Mouse (Mus musculus) heart, postnatal 25 days (tissue): Measurements from ENCODE around the gene Nfatc4. TPM values are rescaled to one million over a fixed set of nuclear protein-coding genes. Genes with fewer than 3 reads are reported as not detected.

Experiments
- DNase-seq: peaks from one replicate; pipeline ENCODE4 v3.0.0; 2022; ENCODE audit warnings: low spot score
- intact Hi-C: fragments of 180-260 bp; cut with DNase I; formaldehyde crosslinking; loops from one replicate; pipeline ENCODE4 v1.15.1; 2025
- total RNA-seq, 2 experiments: library from RNA; stranded (reverse); gene quantifications; 2 replicates each; pipeline ENCODE4 v1.2.3; 2021

Nfatc4 gene
- total RNA-seq = 1 to 10 TPM; 3.9 to 5.5 TPM

DNA sequence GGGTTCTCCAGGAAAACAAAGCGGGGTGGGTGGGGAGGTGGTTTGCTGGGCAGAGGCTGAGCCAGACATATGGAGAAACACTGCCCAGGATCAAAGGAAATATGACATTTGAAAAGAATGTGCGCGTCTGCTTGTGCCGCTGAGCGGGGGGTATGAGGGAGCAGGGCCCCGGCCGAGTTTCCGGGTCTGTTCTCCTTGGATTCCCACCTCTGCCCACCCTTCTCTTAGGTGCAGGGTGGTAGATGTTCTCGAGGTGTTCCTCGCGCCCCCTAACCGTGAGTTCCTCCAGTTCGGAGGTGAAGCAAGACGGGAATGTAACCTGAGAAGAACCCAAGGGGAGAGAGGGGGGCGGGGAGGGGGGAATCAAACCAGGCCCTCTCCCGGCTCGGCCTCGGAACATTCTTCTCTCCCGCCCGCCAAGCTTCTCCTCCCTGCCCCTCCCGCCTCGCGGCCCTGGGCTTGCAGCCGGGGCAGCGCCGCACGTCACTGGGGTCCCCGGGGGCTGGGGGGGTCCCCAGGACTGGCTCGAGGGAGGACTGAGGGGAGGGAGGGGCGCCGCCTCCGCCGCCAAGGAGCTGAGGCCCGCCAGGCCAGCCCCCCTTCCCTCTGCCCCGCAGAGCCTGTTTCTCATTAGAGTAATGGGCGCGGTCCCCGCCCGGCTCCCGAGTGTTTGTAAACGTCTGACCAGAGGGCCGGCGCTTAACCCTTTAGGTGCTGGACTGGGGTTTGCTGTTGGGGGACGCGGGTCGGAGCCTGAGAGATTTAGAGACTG is at the start of gene Nfatc4:
TSS of gene Nfatc4 (plus strand) at position 154 of the 772 bp plus-strand sequence.
- peak; percentile 87 for DNase-seq
- intact Hi-C loops = loop anchor here (1.0 to 2.0 kb wide), 2 partner anchors 41 to 100 kb away; no protein-coding TSS in a partner anchor

DNA sequence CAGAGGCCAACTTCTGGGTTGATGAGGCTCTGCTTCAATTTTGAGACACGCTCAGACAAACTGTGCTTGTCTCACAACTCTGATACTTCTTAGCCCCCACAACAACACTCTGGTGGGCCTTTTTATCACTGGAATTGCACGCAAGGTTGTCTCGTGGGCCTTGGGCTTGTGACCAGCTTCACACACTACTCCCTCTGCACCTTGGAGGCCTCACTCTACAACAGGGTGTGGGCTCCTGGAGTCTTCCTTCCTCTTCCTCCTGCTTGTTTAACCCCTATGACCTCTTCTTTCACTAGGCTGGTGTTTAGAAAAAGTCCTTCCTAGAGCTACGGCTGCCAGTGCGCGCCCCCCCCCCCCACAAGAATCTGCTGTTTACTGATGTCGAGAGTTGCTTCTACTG is 46.2 kb upstream of the Nfatc4 start:
- DNase-seq = no peak
- intact Hi-C loops = loop anchor here (5.0 kb wide), 1 partner anchor 141 kb away; no protein-coding TSS in a partner anchor

DNA sequence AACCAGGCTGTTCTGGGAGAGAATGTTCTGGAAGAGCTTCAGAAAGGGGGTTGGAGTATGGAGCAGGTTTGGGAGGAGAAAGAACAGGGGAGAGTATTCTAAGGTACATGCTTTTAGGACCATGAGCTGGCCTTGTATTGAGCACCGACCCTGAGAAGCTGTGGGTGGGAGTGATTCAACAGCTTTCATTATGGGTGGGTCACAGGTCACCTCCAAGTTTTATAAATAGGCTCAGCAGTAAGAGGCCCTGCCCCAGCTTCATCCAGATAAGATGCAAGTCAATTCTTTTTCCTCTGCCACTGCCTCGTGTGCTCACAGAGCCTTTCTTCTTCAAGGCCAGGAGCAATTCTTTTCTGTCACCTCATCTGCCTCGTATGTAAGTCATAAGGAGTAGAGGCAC is 45.8 kb upstream of the Nfatc4 start:
- DNase-seq = peak; percentile 0
- intact Hi-C loops = loop anchor here (5.0 kb wide), 1 partner anchor 140 kb away; no protein-coding TSS in a partner anchor

DNA sequence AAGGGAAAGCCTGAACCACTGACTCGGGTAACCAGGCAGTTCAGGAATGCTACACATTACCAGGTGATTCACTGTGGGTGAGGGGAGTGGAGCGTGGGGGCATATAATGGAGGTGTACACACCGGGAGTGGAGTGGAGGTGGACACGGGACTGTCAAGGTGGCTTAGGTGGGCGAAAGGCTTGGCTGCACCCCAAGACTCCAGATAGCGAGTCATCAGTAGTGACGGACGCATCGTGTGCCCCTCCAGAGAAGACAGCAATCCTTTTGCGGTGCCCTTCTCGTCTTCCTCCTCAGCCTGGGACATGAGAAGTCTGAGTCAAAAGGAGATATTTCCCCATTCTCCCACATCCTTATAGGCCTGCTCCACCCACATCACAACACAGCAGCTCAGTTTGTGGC is 45.1 kb upstream of the Nfatc4 start:
- no peak for DNase-seq
- intact Hi-C loops = loop anchor here (5.0 kb wide), 1 partner anchor 139 kb away; no protein-coding TSS in a partner anchor

DNA sequence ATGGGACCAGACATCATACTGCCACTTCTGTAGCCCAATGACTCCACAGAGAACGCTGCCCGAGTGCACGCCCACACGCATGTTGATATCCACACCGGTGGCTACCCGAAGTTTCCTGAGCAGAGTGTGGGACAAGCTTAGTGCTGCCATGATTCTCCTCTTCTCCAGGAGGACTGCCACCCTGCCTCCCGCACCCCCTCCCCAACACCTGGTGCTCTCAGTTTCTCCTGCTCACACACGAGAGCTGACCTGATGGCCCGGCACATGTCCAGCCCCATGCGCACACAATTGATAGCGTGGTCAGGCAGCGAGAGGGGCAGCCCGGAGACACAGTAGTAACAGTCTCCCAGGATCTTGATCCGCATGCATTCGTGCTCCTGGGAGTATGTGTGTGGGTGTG is 44.3 kb upstream of the Nfatc4 start:
- peak; percentile 0 for DNase-seq
- intact Hi-C loops = loop anchor here (5.0 kb wide), 1 partner anchor 139 kb away; no protein-coding TSS in a partner anchor

DNA sequence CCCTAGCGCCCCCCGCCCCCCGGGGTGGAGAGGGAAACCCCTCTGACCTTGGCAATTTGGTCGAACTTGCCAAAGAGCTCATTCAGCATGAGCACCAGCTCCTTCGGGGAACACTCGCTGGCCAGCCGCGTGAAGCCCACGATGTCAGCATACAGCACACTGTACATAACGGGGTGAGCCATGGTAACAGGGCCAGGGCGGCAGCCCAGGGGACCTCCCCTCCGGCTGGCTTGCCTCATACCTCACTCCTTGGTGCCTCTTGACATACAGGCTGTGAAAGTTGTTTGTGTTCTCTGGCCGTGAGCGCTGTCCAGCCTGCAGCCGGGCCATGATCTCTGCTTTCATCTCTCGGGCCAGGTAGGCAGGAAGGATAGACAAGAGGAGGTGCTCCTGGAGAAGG is 43.3 kb upstream of the Nfatc4 start:
- intact Hi-C loops = loop anchor here (2.0 to 5.0 kb wide), 2 partner anchors 83 to 138 kb away; no protein-coding TSS in a partner anchor
- no peak for DNase-seq

DNA sequence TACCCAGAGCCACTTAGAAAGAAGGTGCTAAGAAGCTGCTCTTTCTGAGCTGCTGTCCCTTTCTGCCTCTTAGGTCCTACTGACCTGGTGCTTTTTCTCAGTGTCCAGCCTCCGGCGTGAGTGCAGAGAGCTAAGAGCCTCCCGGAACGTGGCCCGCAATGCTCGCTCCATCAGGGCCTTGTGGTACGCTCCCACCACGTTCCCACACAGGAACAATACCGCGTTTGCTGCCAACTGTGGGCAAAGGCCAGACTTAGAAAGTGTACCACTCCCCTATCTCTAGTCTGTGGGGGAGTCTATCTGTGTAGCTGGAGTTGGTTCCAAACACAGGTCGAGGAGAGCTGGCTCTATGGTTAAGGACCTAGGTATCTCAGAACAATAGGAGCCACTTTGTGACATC is 42.2 kb upstream of the Nfatc4 start:
- intact Hi-C loops = loop anchor here (2.0 kb wide), 1 partner anchor 82 kb away; no protein-coding TSS in a partner anchor
- DNase-seq = no peak

DNA sequence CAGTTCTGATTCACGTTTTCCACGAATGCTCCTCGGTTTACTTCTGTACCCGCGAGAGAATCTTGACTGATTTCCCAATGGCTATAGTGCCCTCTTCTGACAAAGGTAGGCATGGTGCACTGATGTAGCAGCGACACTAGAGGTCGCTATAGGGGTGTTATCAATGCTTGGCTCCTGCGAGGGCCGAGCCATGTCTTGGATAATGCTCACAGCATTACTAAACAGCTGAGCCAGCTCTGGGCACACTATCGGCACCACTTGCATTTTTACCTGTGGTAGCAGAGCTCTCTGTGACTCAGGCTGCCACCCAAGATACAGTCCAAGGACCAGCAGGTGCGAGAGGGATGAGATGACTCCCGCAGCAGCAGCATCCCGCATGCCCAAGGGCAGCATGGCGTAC is 41.6 kb upstream of the Nfatc4 start:
- no peak for DNase-seq
- intact Hi-C loops = loop anchor here (2.0 kb wide), 1 partner anchor 81 kb away; no protein-coding TSS in a partner anchor

DNA sequence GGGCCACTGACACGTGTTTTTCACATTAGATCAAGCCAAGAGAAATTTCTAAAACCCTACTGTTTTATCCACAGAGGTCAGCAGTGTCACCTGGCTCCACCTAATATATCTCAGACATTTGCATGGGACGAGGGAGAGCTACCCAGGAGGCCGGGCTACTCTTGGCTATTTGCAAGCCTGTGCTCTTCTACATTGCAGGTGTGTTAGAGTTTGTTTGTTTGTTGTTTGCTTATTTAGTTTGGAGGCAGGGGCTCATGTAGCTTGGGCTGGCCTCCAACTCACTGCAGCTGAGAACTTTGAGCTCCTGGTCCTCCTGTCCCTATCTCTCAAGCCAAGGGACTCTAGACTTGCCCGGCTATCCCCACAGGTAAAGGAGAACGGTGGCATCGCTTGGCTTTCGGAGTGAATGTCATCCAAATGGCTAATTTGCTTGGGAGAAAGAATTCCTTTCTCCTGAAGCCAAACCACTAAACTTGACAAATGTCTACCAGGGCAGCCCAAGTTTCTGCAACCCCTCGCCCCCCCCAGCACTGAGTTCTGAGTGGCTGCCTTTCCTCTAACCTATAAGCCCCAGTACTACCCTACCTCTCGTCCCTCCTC is 40.5 kb upstream of the Nfatc4 start:
- intact Hi-C loops = no loop called here
- no peak for DNase-seq

DNA sequence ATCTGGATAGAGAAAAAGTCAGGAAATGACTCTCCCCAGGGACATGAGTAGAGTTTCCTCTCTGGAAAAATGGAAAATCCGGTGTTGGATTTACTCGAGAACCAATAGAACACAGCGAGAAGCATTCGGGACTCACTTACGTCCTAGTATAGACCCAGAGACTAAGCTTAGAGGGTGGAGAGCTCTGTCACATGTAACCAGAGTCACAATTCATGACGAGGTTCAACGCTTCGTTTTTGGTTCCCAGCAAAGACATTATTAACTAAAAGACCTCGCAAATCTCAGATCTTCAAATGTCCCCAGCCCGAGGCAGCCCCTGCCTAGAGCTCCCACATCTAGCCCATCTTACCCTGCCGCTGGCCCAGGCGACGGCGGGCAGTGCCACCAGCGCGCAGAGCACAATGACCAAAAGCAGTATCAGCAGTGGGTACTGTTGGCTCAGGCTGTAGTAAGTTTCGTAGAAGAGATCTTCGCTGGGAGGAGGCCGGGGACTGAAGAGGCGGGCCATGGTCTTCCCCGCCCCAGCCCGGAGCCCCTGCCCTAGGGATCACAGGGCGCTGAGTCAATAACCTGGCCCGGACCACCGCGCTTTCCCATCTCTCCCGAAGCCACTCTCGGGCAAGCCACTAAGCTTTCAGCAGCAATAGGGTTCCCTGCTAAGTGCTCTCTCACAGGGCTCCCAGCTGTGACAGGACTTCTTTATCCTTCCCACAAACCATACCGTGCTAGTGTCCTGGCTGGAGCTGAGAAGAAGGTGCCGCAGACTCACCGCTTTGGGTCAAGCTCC is 39.6 kb upstream of the Nfatc4 start:
- intact Hi-C loops = loop anchor here (1.0 kb wide), 1 partner anchor 41 kb away; no protein-coding TSS in a partner anchor
- DNase-seq = no peak

DNA sequence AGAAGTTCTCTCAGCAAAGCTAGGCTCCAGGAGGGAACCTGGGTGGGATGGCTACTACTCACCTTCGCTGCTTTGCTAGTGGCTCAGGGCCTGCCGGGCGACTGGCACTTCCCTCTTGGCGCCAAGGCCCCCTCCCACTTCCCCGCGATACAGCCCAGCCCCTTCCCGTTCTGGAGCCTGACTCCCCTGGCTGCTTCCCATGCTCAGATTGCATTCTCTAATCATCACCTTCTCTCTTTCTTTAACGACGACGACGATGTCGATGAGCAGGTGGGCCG is 39.0 kb upstream of the Nfatc4 start, which contains the start of gene Adcy4:
TSS of gene Adcy4 (minus strand) at position 138 of the 278 bp plus-strand sequence.
- intact Hi-C loops = loop anchor here (1.0 kb wide), 1 partner anchor 40 kb away; no protein-coding TSS in a partner anchor
- DNase-seq = no peak

DNA sequence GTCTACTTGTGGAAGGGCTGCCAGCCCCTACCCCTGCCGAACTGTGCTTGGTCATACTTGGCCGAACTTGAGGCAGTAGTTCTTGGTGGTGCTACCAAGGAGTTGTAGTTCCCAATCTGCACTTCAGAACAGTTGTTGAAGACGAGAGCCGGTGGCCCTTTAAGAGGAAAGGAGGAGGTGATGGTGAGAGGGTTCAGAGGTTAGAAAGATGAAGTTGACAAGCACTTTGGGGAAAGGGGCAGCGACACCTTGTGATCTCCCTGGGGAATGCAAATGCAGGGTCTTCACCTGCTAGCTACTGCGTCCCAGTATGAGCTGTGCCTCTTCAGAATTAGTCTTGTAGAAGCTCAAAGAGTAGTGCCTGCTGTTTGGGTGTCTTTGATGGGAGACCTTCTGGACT is 37.7 kb upstream of the Nfatc4 start:
- DNase-seq = no peak
- intact Hi-C loops = no loop called here

DNA sequence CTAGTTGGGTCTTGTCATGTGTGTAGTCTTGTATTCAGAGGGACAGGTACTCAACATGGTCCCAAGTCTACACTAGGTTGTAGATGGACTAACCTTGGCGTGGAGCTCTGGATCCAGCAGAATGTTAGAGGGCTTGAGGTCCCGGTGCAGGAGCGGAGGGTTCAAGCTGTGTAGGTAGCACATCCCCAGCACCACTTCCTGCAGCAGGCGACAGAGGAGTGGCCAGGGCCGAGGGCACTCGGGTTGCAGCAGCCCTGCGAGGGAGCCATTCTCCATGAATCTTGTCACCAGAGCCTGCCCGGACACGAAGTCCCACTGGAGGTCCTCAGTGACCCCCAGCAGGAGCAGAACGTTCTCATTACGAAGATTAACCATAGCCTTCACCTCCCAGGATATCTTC is 35.2 kb upstream of the Nfatc4 start:
- no peak for DNase-seq
- intact Hi-C loops = no loop called here

DNA sequence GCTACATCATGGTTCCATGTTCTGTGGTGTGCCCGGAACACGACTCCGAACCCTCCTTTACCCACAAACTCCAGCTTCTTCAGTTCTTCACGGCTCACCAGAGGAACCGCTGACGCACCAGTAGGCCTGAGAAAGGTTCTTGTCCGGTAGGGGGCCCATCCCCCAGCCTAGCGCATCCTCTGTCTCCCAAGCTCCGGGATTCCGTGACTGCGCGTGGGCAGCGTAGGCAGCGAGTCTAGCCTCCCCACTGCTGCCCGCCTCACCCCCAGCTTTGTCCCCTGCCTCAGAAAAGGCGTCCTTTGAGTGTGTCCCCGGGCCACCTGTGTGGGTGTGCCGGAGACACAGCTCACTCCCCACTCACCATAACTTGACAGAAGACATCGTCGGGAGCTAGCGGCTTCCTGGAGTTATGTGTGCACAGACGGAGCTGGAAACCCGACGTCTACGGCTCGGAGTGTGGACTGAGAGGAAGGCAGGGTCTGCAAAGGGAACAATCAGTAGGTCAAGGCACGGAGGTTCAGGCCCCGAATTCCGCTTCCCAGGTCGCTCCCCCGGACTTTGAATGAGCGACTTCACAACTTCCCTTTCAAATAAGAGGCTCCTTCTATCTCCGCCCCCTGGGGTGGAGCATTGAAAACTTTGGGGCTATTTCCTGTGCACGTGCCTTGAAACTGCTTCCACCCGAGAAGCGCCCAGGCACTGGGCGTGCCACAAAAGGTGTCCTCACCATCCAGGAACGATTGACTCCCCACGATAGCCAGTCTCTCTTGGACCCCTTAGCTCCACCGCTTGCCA is 34.5 kb upstream of the Nfatc4 start, which contains the start of gene Ripk3:
TSS of gene Ripk3 (minus strand) at position 610 of the 795 bp plus-strand sequence.
- intact Hi-C loops = no loop called here
- no peak for DNase-seq

DNA sequence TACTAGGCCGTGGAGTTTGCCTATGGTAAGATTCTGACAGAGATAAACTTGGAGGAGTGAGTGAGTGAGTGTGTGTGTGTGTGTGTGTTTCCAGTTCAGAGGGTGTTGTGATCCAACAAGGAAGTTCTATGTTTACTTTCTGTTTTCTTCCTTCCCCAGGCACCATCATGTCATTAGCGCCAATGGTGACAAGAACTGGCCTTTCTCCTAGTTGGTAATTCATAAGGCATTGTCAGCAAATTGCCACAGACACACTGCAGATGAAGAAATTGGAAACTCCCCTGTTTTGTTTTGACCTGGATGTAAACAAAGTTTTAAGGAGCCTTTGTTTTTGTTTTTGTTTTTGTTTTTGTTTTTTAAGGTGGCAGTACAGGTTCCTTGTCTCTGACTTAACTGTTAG is 29.5 kb upstream of the Nfatc4 start:
- intact Hi-C loops = no loop called here
- no peak for DNase-seq

DNA sequence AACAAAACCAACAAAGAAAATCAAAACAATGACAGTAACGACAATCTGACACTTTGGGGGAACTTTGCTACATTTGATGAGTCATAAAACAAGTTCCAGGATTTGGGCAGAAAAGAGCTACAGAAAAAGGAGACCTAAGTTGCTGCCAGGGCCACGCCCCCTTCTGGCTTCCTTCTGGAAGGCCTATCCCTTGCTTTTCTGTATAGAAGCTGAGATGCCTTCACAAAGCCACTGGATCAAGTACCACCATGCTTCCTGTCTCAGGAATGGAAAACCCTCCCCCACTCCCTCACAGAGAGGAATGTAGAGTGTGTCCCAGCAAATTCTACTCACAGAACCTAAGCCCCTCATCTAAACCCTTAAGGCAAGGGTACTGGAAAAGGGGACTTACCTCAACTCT is 29.0 kb upstream of the Nfatc4 start:
- no peak for DNase-seq

DNA sequence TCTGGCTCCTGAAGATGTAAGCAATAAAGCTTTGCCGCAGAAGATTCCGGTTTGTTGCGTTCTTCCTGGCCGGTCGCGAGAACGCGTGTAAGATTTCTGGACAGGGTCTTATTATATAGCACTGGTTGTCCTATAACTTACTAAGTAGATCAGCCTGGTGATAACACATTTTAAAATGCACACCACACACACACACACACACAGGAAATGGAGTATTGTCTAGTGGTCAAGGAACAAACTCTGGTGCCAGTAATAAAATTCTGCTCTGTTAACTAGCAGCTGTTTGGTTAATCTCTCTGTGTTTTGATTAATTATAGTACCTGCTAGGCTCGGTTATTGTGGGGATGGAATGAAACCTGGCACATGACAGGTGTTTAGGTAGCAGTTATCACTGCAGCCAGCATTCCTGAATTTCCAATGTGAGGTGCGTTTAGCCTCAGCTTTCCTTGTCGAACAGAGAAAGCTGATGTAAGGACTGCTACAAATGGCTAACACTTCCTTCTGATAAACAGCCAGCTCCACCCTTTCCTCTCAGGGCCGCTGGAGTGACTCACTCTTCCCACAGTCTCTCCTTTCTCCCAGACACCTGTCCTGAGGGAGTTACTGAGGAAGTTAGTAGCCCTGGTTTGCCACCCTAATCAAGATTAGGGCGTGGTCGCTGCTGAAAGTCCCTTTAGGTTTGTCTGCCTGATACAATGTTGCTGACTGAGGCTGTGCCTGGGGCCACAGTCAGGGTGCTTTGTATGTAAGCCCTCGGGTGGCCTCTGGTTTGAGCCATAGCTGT is 27.4 kb upstream of the Nfatc4 start:
- intact Hi-C loops = no loop called here
- DNase-seq = peak; percentile 45

More for the DNA sequence above, 29.0 kb upstream of the Nfatc4 start:
- intact Hi-C loops = no loop called here

DNA sequence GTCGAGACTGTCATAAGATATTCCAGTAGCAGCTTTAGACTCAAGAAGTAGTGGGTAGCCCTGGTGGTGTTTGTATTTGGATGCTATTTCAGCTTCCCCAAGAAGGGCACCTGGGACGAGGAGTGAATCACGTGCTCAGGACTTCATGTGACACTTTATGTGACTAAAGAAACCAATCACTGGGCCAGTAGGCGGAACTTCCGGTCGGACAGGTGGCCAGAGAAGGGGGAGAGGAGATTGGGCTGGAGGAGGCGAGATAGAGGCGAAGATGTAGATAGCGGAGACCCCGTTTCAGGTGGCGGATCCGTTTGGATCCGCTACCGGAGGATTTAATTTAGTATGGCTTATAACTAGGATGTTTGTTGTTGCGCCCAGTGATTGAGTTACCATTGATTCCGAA is 8.1 kb upstream of the Nfatc4 start:
- no peak for DNase-seq
- intact Hi-C loops = no loop called here

DNA sequence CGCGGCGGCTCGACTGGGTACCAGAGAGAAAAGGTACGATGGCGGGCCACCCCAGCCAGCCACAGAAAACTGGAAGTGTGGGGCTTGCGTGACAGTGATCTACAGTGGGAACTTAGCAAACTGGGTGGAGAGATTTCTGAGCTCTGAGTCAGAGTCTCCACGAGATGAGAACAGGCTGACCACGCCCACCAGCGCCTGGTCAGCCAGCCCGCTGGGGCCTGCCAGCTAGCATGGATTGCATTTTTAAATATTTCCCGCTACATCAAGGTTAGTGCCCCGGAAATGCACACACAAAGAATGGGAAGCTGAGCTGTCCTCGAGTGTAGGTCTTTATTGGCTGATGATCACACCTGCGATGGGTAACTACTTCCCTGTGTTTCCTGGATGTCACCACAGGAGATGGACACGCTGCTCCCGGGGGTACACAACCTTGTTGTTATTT is 7.6 kb upstream of the Nfatc4 start:
- DNase-seq = peak; percentile 65
- intact Hi-C loops = no loop called here
